Mouse (Mus musculus): Measurements from ENCODE around the gene 2410002F23Rik. TPM values are rescaled to one million over a fixed set of nuclear protein-coding genes. Genes with fewer than 3 reads are reported as not detected.
"Not testable (repeated sequence)": the region's sequence is repeated elsewhere in the genome, so short reads cannot be mapped to it uniquely, and the experiment has no call there.

The 2410002F23Rik gene
- polyA plus RNA-seq, 1 experiment = 5.9 TPM

DNA sequence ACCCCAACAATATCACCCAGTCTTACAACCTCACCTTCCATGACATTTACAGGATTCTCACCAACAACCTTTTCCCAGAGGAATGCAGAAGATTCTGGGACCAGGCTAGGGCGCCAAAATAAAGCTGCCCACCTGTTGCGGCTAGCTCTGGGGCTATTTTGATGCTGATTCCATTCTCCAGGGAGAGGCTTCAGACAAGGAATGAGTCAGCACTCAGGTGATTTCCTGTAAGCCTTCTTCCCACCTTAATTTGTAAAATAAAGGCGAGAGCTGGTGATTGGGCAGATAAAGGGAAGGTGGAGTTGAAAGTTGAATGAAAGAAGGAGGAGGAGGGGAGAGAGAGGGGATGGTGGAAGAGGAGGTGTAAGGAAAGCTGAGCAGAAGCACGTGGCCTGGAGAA lies 44.9 kb downstream of the 2410002F23Rik start:
- Histone ChIP-seq H3K4me1 (ENCODE audit: control insufficient read depth) (no peaks in the 10 kb centered on the region), H3K9me3 (ENCODE audit: control insufficient read depth, low read length) (no peaks in the 10 kb centered on the region), H3K4me3 (replicated peaks) (no peak overlapping the region), H3K36me3 (ENCODE audit: control insufficient read depth) (no peaks in the 10 kb centered on the region), H3K27me3 (ENCODE audit: control insufficient read depth) (no peaks in the 10 kb centered on the region)
- TF ChIP-seq GATA1 (IDR thresholded peaks at IDR 0.05; ENCODE audit: low read length) = no peak
- no peak for TF ChIP-seq TAL1 (IDR thresholded peaks at IDR 0.05; ENCODE audit: low read length)

DNA sequence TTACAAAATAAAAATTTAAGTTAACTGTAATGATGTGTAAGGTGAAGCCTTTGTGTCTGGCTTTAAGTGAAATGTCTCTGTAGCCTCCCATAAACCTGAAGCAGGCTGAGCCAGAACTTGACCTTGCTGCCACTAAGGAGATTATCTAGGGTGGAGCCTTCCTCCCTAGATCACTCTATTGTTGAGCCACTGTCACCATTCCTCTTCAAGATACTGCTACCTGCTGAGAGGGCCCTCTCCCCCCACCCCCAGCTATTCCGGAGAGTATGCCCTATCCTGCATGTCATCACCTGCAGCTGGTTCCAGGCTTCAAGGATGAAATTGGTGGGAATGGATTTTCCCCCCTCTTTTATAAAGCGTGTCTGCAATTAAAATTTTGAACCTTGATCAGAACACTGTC lies 51.0 kb downstream of the 2410002F23Rik start:
- not testable (repeated sequence) for H3K9me3 ChIP-seq (ENCODE audit: control insufficient read depth, low read length); H3K4me3 ChIP-seq (replicated peaks); H3K4me1 ChIP-seq (ENCODE audit: control insufficient read depth); H3K36me3 ChIP-seq (ENCODE audit: control insufficient read depth); H3K27me3 ChIP-seq (ENCODE audit: control insufficient read depth)

Other genes with a start within 250 kb of the 2410002F23Rik start
- not detected in 2 replicates for gene Klk1b26, start 234.6 kb upstream of the 2410002F23Rik start, polyA plus RNA-seq (2012)
- gene Klk1b27, start 194.4 kb upstream of the 2410002F23Rik start, polyA plus RNA-seq (2012) = not detected in 2 replicates
- not detected in 2 replicates for gene Klk1b21, start 144.4 kb upstream of the 2410002F23Rik start, polyA plus RNA-seq (2012)
- not detected in 2 replicates for gene Klk1b22, start 134.0 kb upstream of the 2410002F23Rik start, polyA plus RNA-seq (2012)
- not detected in 2 replicates for gene Klk1b16, start 110.0 kb upstream of the 2410002F23Rik start, polyA plus RNA-seq (2012)
- not detected in 2 replicates for gene Klk1b24, start 58.5 kb upstream of the 2410002F23Rik start, polyA plus RNA-seq (2012)
- not detected in 2 replicates for gene Klk1b3, start 48.5 kb upstream of the 2410002F23Rik start, polyA plus RNA-seq (2012)
- not detected in 2 replicates for gene Klk1b4, start 39.3 kb upstream of the 2410002F23Rik start, polyA plus RNA-seq (2012)
- not detected in 2 replicates for gene Klk1b5, start 30.8 kb upstream of the 2410002F23Rik start, polyA plus RNA-seq (2012)
- gene Klk1, start 21.4 kb upstream of the 2410002F23Rik start, polyA plus RNA-seq (2012) = not detected in 2 replicates
- not detected in 2 replicates for gene Gm36864, start 10.5 kb upstream of the 2410002F23Rik start, polyA plus RNA-seq (2012)
- gene 1700028J19Rik, start within 50 bp of the 2410002F23Rik start, polyA plus RNA-seq (2012) = 0.18 TPM in 1 of 2 replicates, not detected in the other
- not detected in 2 replicates for gene Acp4, start 10.7 kb downstream of the 2410002F23Rik start, polyA plus RNA-seq (2012)
- gene Gm15517, start 14.7 kb downstream of the 2410002F23Rik start, polyA plus RNA-seq (2012) = not detected in 2 replicates
- 0.01 TPM in 1 of 2 replicates, not detected in the other for gene Clec11a, start 60.2 kb downstream of the 2410002F23Rik start, polyA plus RNA-seq (2012)
- 0.01 TPM in 2 replicates for gene Shank1, start 63.5 kb downstream of the 2410002F23Rik start, polyA plus RNA-seq (2012)
- gene Syt3, start 137.4 kb downstream of the 2410002F23Rik start, polyA plus RNA-seq (2012) = not detected in 2 replicates
- 0.04 and 0.06 TPM in 2 replicates for gene 1700008O03Rik, start 139.1 kb downstream of the 2410002F23Rik start, polyA plus RNA-seq (2012)
- not detected in 2 replicates for gene Lrrc4b, start 182.3 kb downstream of the 2410002F23Rik start, polyA plus RNA-seq (2012)
- gene Aspdh, start 218.7 kb downstream of the 2410002F23Rik start, polyA plus RNA-seq (2012) = 0.17 and 0.50 TPM in 2 replicates
- gene Josd2, start 221.3 kb downstream of the 2410002F23Rik start, polyA plus RNA-seq (2012) = 1,062 and 1,188 TPM in 2 replicates
- gene Emc10, start 249.8 kb downstream of the 2410002F23Rik start, polyA plus RNA-seq (2012) = 26.0 and 30.5 TPM in 2 replicates
- 0.16 TPM in 1 of 2 replicates, not detected in the other for gene Fam71e1, start 249.9 kb downstream of the 2410002F23Rik start, polyA plus RNA-seq (2012)

Measured in erythroblast, embryonic 14.5 days (primary cell).